Mouse (Mus musculus) ES-E14 (cell line): ENCODE data around the gene Wnt1. TPM values are rescaled to one million over a fixed set of nuclear protein-coding genes. Genes with fewer than 3 reads are reported as not detected.

Experiments
- DNase-seq: peaks from one replicate; pipeline ENCODE4 v3.0.0-alpha.2; 2013; ENCODE audit warnings: low read depth, low spot score
- H3K27ac ChIP-seq: 2 replicates; pipeline ENCODE4 v1.5.1; 2012; ENCODE audit warnings: low read depth, mild to moderate bottlenecking, low read length, moderate library complexity, mixed read lengths; ENCODE audit not compliant: poor library complexity, insufficient read depth, severe bottlenecking
- H3K36me3 ChIP-seq: 2 replicates; pipeline ENCODE4 v1.6.1; 2012; ENCODE audit warnings: mild to moderate bottlenecking, low read length, moderate library complexity, mixed read lengths; ENCODE audit not compliant: control insufficient read depth, poor library complexity, insufficient read depth, severe bottlenecking
- H3K4me1 ChIP-seq, 2 experiments: fragments of 150-350 bp in 1 of 2; sonication (generic) in 1 of 2; 2 replicates each; pipeline ENCODE4 v1.6.1; 2012; ENCODE audit warnings: low read length in 2 of 2, mild to moderate bottlenecking in 1 of 2, mixed read lengths in 1 of 2; ENCODE audit not compliant: control insufficient read depth in 2 of 2, insufficient read depth in 2 of 2, poor library complexity in 1 of 2
- H3K4me3 ChIP-seq, 2 experiments: fragments of 150-350 bp in 1 of 2; sonication (generic) in 1 of 2; 2 replicates each; pipeline ENCODE4 v1.5.1; 2012; ENCODE audit warnings: low read length in 2 of 2, low read depth in 1 of 2, mild to moderate bottlenecking in 1 of 2, mixed read lengths in 1 of 2; ENCODE audit not compliant: insufficient read depth in 1 of 2, poor library complexity in 1 of 2, severe bottlenecking in 1 of 2
- H3K9ac ChIP-seq: 2 replicates; pipeline ENCODE4 v1.6.1; 2012; ENCODE audit warnings: low read depth, mild to moderate bottlenecking, low read length, mixed read lengths; ENCODE audit not compliant: poor library complexity, insufficient read depth, severe bottlenecking
- H3K9me3 ChIP-seq: fragments of 150-350 bp; sonication (generic); 2 replicates; pipeline ENCODE4 v1.6.1; 2012; ENCODE audit warnings: low read depth, mild to moderate bottlenecking, low read length; ENCODE audit not compliant: control insufficient read depth, insufficient read depth
- CHD2 ChIP-seq: IDR thresholded peaks from 2 replicates; pipeline ENCODE4 v1.6.1; 2014; ENCODE audit warnings: mild to moderate bottlenecking, low read depth, low read length, inconsistent platforms
- HCFC1 ChIP-seq: IDR thresholded peaks from 2 replicates; pipeline ENCODE4 v1.6.1; 2012; ENCODE audit warnings: low read length, inconsistent platforms, borderline replicate concordance; ENCODE audit not compliant: insufficient read depth
- MAFK ChIP-seq: IDR thresholded peaks from 2 replicates; pipeline ENCODE4 v1.6.1; 2014; ENCODE audit warnings: mild to moderate bottlenecking, low read depth, low read length, inconsistent platforms; ENCODE audit not compliant: insufficient read depth
- ZC3H11A ChIP-seq: IDR thresholded peaks from 2 replicates; pipeline ENCODE4 v1.6.1; 2012; ENCODE audit warnings: low read depth, mild to moderate bottlenecking, inconsistent platforms, low read length, borderline replicate concordance
- ZNF384 ChIP-seq: IDR thresholded peaks from 2 replicates; pipeline ENCODE4 v1.6.1; 2012; ENCODE audit warnings: low read depth, low read length, inconsistent platforms
- in situ Hi-C, 2 experiments: fragments of 600-800 bp; cut with MboI; formaldehyde crosslinking; loops; one replicate each; pipeline ENCODE4 v1.15.1; 2025; ENCODE audit warnings: low sequenced_read_pairs in 2 of 2, inconsistent platforms in 1 of 2; ENCODE audit not compliant: unreplicated experiment in 2 of 2
- total RNA-seq: library from RNA; depleted of rRNA; stranded (reverse); fragments of 300-350 nt; gene quantifications from 2 replicates; pipeline ENCODE4 v1.2.3, GENCODE M21; 2012

Wnt1 gene
- total RNA-seq, 1 experiment = not detected

DNA sequence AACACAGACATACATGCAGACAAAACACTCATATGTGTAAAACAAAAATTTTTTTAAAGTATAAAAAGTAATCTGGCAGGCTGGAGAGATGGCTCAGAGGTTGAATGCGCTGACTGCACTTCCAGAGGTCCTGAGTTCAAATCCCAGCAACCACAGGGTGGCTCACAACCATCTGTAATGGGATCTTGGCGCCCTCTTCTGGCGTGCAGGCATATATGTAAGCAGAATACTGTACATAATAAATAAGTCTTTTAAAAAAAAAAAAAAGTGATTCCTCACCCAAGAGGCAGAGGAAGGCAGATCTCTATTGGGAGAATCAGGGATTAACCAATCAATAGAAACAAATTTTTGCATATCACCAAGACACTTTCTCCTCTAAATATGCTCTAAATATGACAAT is 33.8 kb downstream of the Wnt1 start:
- Histone ChIP-seq H3K27ac (no peak overlapping the region), H3K4me3 (no peak overlapping the region), H3K9ac (no peak overlapping the region), H3K36me3 (peaks cover 2% of the 10 kb centered on the region; the same call in 1 of the 2 replicates), H3K9me3 (no peaks in the 10 kb centered on the region), H3K4me1 (peaks cover 4% of the 10 kb centered on the region in 2 experiments; a peak in 3 of 4 replicates)
- in situ Hi-C loops = no loop called here
- DNase-seq = no peak
- TF ChIP-seq ZC3H11A (no peak), MAFK (no peak; the same call in 1 of the 2 replicates), CHD2 (no peak), ZNF384 (peak; percentile 90), HCFC1 (no peak)

DNA sequence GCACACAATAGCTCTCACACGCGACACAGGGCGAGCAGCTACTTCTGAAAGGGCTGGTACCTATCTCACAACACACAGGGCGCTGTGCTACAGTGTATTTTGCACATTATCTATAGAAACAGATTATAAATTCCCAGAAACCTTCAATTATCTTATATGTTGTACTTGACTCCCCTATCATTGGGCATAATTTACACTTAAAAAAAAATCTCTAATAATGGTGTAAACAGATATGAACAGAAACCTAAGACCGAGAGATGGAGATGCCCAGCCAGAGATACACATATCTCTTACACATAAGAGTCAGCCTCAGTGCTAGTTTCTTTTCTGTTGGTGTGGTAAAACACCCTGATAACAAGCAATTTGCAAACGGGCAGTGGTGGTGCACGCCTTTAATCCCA is 38.0 kb downstream of the Wnt1 start:
- Histone ChIP-seq H3K9ac (no peak overlapping the region), H3K27ac (no peak overlapping the region), H3K4me1 (peaks cover 8 to 9% of the 10 kb centered on the region in 2 experiments), H3K36me3 (peaks cover 2% of the 10 kb centered on the region; the same call in 1 of the 2 replicates), H3K4me3 (no peak overlapping the region), H3K9me3 (no peaks in the 10 kb centered on the region)
- DNase-seq = no peak
- TF ChIP-seq HCFC1 (no peak), ZC3H11A (no peak), MAFK (no peak), ZNF384 (no peak), CHD2 (no peak)
- in situ Hi-C loops = no loop called here

DNA sequence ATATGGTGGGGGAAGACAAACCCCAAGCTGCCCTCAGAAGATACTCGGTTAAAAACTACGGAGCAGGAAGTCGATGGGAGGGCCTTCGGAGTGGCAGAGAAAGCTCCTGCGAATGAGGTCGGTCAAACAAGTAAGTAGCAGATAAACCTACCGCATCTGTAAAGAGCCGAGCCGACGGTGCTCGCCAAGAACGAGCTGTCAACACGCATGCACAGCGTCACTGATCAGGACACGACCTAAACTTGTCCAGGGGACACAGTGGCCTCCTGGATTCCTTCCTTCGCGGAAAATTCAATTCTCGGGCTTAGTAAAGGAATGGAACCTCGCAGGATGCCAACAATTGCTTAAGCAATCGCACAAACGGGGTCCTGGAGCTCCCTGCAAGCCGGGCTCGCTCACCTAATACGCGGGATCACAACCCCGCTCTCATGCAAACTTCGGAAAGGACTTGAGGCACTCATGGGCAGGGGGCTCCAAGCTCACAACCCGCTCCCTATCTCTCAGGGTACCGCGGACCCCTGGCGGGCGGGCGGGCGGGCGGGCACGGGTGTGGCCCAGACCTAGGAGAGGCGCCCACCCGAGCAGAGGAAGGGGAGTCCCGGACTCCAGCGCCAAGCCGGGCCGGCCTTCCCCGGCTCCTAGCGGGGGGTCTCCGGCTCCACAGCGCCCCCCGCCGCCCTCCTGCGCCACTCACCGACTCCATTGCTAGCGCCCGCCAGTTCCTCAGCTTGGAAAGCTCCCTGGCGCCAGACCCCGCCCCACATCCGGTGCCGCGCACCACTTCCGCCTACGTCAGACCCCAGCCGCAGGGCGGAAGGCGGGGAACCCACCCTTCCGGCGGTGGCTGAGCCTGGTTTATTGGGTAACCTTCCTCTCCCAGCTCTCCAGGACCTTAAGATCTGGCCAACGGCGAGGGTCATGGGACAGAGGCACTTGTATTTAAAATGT is 41.4 kb downstream of the Wnt1 start, which contains the start of gene Prkag1:
Gene Prkag1, minus strand, starts transcription at position 786 of the 948 bp plus-strand sequence.
- H3K27ac ChIP-seq = peak within 1 kb of the TSS; percentile 76
- H3K9me3 ChIP-seq = no peaks in the 10 kb centered on the region
- in situ Hi-C loops = no loop called here
- H3K36me3 ChIP-seq = peaks cover 28% of the 10 kb centered on the region
- peak; percentile 90 for DNase-seq
- TF ChIP-seq HCFC1 (0 out of 2 replicates have a peak, but pooled peaks have one; percentile 28), CHD2 (no peak)
- H3K4me1 ChIP-seq = peaks cover 9 to 18% of the 10 kb centered on the region in 2 experiments
- peak within 1 kb of the TSS; percentile 92 for H3K9ac ChIP-seq
- peak within 1 kb of the TSS; percentile 87 to 88 for H3K4me3 ChIP-seq

DNA sequence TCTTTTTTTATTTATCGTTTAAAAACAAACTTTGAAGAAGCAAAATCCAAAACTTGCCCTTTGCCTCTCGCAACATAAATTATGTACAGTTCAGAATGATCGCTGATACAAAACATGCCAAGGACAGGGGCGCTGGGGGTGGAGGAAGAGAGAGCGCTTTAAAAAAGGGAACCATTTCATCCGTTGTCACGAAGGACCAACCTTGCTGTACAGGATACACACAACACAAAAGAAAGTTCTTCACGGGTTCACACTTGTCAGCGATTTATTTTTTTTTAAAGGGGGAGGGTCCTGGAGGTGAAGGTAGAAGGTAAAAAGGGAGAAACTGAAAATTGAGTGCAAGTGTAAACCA is 42.0 kb downstream of the Wnt1 start:
- peak overlapping the region; percentile 45; the same call in 1 of the 2 replicates for H3K9ac ChIP-seq
- in situ Hi-C loops = no loop called here
- TF ChIP-seq CHD2 (no peak), ZNF384 (0 out of 2 replicates have a peak, but pooled peaks have one; percentile 49)
- peak overlapping the region; percentile 51 to 87 for H3K4me3 ChIP-seq
- H3K27ac ChIP-seq = peak overlapping the region; percentile 64; the same call in 1 of the 2 replicates
- no peak for DNase-seq
- H3K4me1 ChIP-seq = peaks cover 9 to 18% of the 10 kb centered on the region in 2 experiments
- H3K36me3 ChIP-seq = peaks cover 33% of the 10 kb centered on the region
- H3K9me3 ChIP-seq = no peaks in the 10 kb centered on the region
